Mouse (Mus musculus) limb, embryonic 14.5 days (tissue): ENCODE results near the gene Tmtc4. TPM values are rescaled to one million over a fixed set of nuclear protein-coding genes. Genes with fewer than 3 reads are reported as not detected.

Source experiments
- ATAC-seq: fragments of 200-750 bp; cut with Nextera tagmentation; 2 replicates; pipeline ENCODE4 v1.8.0; 2017; ENCODE audit warnings: low read depth, moderate number of reproducible peaks, moderate TSS enrichment; ENCODE audit not compliant: low FRiP score
- DNase-seq: peaks from one replicate; pipeline ENCODE4 v3.0.0-alpha.2; 2015; ENCODE audit warnings: low spot score
- H3K27ac ChIP-seq: fragments of 300-500 bp; sonication (generic); replicated peaks from 2 replicates; pipeline ENCODE4 v1.5.1; 2014; ENCODE audit warnings: low read depth, mild to moderate bottlenecking, low read length, moderate library complexity, mixed read lengths
- H3K27me3 ChIP-seq: fragments of 300-500 bp; sonication (generic); 2 replicates; pipeline ENCODE4 v1.6.1; 2014; ENCODE audit warnings: low read length, mixed read lengths; ENCODE audit not compliant: control insufficient read depth, insufficient read depth
- H3K36me3 ChIP-seq: fragments of 300-500 bp; sonication (generic); 2 replicates; pipeline ENCODE4 v1.6.1; 2014; ENCODE audit warnings: mild to moderate bottlenecking, low read length, moderate library complexity, mixed read lengths; ENCODE audit not compliant: control insufficient read depth, insufficient read depth
- H3K4me1 ChIP-seq: fragments of 300-500 bp; sonication (generic); 2 replicates; pipeline ENCODE4 v1.6.1; 2014; ENCODE audit warnings: antibody characterized with exemption, low read length, mixed read lengths; ENCODE audit not compliant: control insufficient read depth, insufficient read depth
- H3K4me2 ChIP-seq: fragments of 300-500 bp; sonication (generic); replicated peaks from 2 replicates; pipeline ENCODE4 v1.6.1; 2014; ENCODE audit warnings: low read depth, mild to moderate bottlenecking, low read length, moderate library complexity; ENCODE audit not compliant: severe bottlenecking
- H3K4me3 ChIP-seq: fragments of 300-500 bp; sonication (generic); replicated peaks from 2 replicates; pipeline ENCODE4 v1.5.1; 2014; ENCODE audit warnings: low read length
- H3K9ac ChIP-seq: fragments of 300-500 bp; sonication (generic); 2 replicates; pipeline ENCODE4 v1.6.1; 2014; ENCODE audit warnings: mild to moderate bottlenecking, low read depth, low read length, moderate library complexity; ENCODE audit not compliant: severe bottlenecking
- H3K9me3 ChIP-seq: fragments of 300-500 bp; sonication (generic); 2 replicates; pipeline ENCODE4 v1.6.1; 2016; ENCODE audit warnings: low read length; ENCODE audit not compliant: control insufficient read depth
- POLR2A ChIP-seq: fragments of 200-500 bp; IDR thresholded peaks from 2 replicates; pipeline ENCODE4 v1.8.0; 2012; ENCODE audit warnings: inconsistent platforms, mild to moderate bottlenecking, moderate library complexity, borderline replicate concordance; ENCODE audit not compliant: insufficient read depth, insufficient read length; ENCODE audit errors: extremely low read depth
- WGBS: fragments of 180-500 bp; shearing (Covaris S2); extraction: QIAGEN DNeasy Blood & Tissue Kit; methylation state at CpG from one replicate; pipeline ENCODE4 v1.1.7; 2014; 5-methylcytosine and 5-hydroxymethylcytosine counted together
- polyA plus RNA-seq, 2 experiments: library from polyadenylated mRNA; depleted of rRNA in 1 of 2; stranded (reverse) in 1 of 2; unstranded in 1 of 2; fragments of >200 nt; fragmentation: Nextera tagmentation in 1 of 2; extraction: Ambion mirVana in 1 of 2; gene quantifications; 2 replicates each; pipeline versions ENCODE4 v1.2.1 to v1.2.3; 2012 to 2014

Tmtc4 gene
- polyA plus RNA-seq, 2 experiments = 20.9 to 25.5 TPM

DNA sequence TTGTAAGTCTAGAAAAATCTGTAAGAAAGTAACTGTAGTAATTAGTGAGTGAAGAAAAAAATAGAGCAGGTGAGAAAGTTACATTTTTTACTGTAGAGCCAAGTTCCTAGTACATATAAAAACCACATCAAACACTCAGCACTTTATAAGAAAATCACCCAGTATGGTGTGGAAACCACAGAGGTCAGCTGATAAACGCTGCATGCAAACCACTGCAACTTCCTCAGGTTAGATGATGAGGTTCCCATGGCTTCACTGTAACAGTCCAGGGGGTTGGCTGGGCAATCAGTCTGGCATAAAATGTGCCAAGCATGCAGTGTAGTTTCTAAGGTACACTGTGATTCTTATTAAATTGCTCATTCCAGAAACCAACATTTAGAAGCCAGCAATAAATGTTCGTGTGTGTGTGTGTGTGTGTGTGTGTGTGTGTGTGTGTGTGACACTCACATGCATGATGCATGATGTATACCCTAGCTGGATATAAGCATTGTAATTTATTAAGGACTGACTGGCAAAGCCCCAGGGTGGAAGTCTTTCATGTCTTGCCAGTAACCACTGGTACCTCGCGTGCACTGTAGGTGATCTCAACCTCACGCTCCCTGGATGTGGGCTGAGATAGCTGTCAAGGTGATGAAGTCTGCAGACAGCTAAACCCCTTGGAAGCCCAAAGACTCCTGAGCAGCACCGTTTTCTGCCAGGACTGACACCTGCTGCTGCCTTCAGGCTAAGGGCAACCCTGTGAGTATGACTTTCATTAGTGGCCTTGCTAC lies 32.0 kb downstream of the Tmtc4 start:
- Histone ChIP-seq H3K27ac (no peak overlapping the region), H3K4me3 (no peak overlapping the region), H3K9ac (no peak overlapping the region), H3K27me3 (no peaks in the 10 kb centered on the region), H3K9me3 (no peaks in the 10 kb centered on the region), H3K36me3 (peaks cover 19% of the 10 kb centered on the region), H3K4me1 (no peaks in the 10 kb centered on the region), H3K4me2 (no peak overlapping the region)
- ATAC-seq = no peak
- no peak for TF ChIP-seq POLR2A
- WGBS = 53% methylated on average over 6 of the region's 6 CpGs
- no peak for DNase-seq

GRCm38 (mm10) chr14:122950915-122951314 lies 32.9 kb downstream of the Tmtc4 start:
- Histone ChIP-seq H3K27me3 (no peaks in the 10 kb centered on the region), H3K9me3 (no peaks in the 10 kb centered on the region), H3K9ac (no peak overlapping the region), H3K4me3 (no peak overlapping the region), H3K36me3 (peaks cover 19% of the 10 kb centered on the region), H3K4me1 (no peaks in the 10 kb centered on the region), H3K4me2 (no peak overlapping the region), H3K27ac (no peak overlapping the region)
- no peak for TF ChIP-seq POLR2A
- ATAC-seq = no peak
- 78% methylated on average over 1 of the region's 1 CpGs for WGBS
- no peak for DNase-seq

DNA sequence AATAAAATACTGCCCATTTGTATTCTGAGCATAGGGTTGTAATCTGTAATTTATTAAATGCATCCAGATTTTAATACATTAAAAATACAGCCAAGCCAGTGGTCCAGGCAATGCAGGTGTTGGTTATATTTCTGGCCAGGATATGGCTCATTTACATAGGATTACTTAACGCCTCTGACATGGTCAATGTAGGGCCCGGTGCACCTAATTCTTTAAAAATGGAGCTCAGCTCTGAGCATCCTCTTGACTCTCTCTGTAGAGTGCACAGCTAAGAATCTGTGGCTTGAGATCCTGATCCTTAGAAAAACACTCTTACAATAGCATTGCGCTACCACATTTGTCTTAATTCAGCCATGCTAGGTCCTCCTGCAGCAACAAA lies 40.4 kb downstream of the Tmtc4 start:
- H3K4me1 ChIP-seq = no peaks in the 10 kb centered on the region
- WGBS = 60% methylated on average over 3 of the region's 3 CpGs
- no peak for TF ChIP-seq POLR2A

DNA sequence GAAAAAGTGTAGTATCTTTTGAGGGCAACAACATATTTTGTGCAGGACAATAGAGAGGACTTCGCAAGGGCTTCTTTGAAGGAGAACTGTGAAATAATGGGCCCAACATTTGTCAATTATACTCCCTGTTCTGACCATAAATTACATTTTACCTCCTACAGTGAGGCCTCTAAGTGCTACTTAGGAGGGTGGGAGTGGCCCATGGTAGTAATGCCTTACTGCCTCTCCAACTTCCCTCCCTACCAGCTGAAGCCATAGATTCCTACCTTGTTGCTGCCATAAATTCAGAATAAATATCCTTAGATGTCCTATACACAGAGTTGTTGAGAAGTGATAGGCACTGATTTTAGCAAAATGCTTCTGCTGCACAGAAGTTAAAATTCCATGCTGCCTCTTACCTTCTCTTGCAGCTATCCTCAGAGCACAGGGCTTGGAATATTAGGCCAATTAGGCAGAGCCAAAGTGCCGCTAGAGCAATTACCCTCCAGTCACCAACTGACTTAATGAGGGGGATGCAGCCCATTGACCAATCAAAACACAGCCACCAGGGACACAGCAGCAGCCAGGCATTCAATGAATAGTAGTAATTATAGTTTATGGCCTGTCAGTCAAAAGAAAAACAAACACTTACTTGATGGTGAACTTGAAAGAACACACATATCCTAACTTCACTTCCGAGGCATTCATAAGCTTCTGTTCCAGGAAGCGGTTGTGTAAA lies 40.9 kb downstream of the Tmtc4 start:
- H3K27ac ChIP-seq = no peak overlapping the region
- TF ChIP-seq POLR2A = no peak
- H3K4me3 ChIP-seq = no peak overlapping the region
- peaks cover 37% of the 10 kb centered on the region for H3K36me3 ChIP-seq
- no peaks in the 10 kb centered on the region for H3K9me3 ChIP-seq
- no peak overlapping the region for H3K4me2 ChIP-seq
- DNase-seq = no peak
- 31% methylated on average over 4 of the region's 4 CpGs for WGBS
- no peak for ATAC-seq
- H3K27me3 ChIP-seq = no peaks in the 10 kb centered on the region
- H3K4me1 ChIP-seq = no peaks in the 10 kb centered on the region
- H3K9ac ChIP-seq = no peak overlapping the region

More for the DNA sequence above, 40.4 kb downstream of the Tmtc4 start:
- Histone ChIP-seq H3K9me3 (no peaks in the 10 kb centered on the region), H3K4me3 (no peak overlapping the region), H3K9ac (no peak overlapping the region), H3K27ac (no peak overlapping the region), H3K27me3 (no peaks in the 10 kb centered on the region), H3K36me3 (peaks cover 40% of the 10 kb centered on the region), H3K4me2 (no peak overlapping the region)
- DNase-seq = no peak
- ATAC-seq = no peak

- TF ChIP-seq POLR2A = no peak
- H3K27ac ChIP-seq = no peak overlapping the region
- H3K4me1 ChIP-seq = no peaks in the 10 kb centered on the region
- H3K4me3 ChIP-seq = no peak overlapping the region
- ATAC-seq (no peak), DNase-seq (no peak)
- no peaks in the 10 kb centered on the region for H3K27me3 ChIP-seq
- peaks cover 18% of the 10 kb centered on the region for H3K36me3 ChIP-seq
- no peak overlapping the region for H3K9ac ChIP-seq
- H3K4me2 ChIP-seq = no peak overlapping the region
- no peaks in the 10 kb centered on the region for H3K9me3 ChIP-seq
- 87% methylated on average over 1 of the region's 1 CpGs for WGBS
These were observed 47.4 kb downstream of the Tmtc4 start for GRCm38 (mm10) chr14:122936460-122936859.
